26 mouse cellular contexts compared by ENCODE assay signal in genomic region chr6:77278794-77279193, GRCm38 (mm10). TPM values are rescaled to one million over a fixed set of nuclear protein-coding genes. Genes with fewer than 3 reads are reported as not detected.
DNase-seq lines count a peak whose midpoint lies in the region; ATAC-seq and TF ChIP-seq lines count a peak whose summit lies in the region.
"Had no signal": no experiment of that assay in that cellular context is flagged by ENCODE, and none has a peak within 500 bp of the region (broad histone marks: within the 10 kb centered on the region; RNA-seq: fewer than 3 reads in every experiment).

No protein-coding gene starts in this region.

- 73% methylated on average over 5 of the region's 5 CpGs for whole genome bisulfite sequencing in forebrain, embryonic 13.5 days
- 66% methylated on average over 5 of the region's 5 CpGs for WGBS in forebrain, postnatal 0 days
- 74% methylated on average over 5 of the region's 5 CpGs for WGBS in midbrain, postnatal 0 days
- WGBS in midbrain, embryonic 16.5 days = 72% methylated on average over 5 of the region's 5 CpGs

- H3K4me1 ChIP-seq in forebrain, embryonic 13.5 days = no peaks in the 10 kb centered on the region
- H3K4me1 ChIP-seq in forebrain, postnatal 0 days (ENCODE audit: insufficient read depth) = no peaks in the 10 kb centered on the region
- H3K4me1 ChIP-seq in midbrain, postnatal 0 days (ENCODE audit: insufficient read depth, low read length) = no peaks in the 10 kb centered on the region
- H3K4me1 ChIP-seq in midbrain, embryonic 16.5 days (ENCODE audit: control insufficient read depth, insufficient read depth, low read length) = no peaks in the 10 kb centered on the region
- H3K4me1 ChIP-seq: embryonic facial prominence, embryonic 15.5 days; heart, embryonic 10.5 days; limb, embryonic 13.5 days; liver, embryonic 12.5 days; midbrain, embryonic 10.5 days; neural tube, embryonic 15.5 days had no signal

- no peaks in the 10 kb centered on the region for H3K27me3 ChIP-seq in forebrain, embryonic 13.5 days
- no peaks in the 10 kb centered on the region for H3K27me3 ChIP-seq in forebrain, postnatal 0 days (ENCODE audit: insufficient read depth, low read length)
- H3K27me3 ChIP-seq in midbrain, postnatal 0 days (ENCODE audit: insufficient read depth, low read length) = no peaks in the 10 kb centered on the region
- no peaks in the 10 kb centered on the region for H3K27me3 ChIP-seq in midbrain, embryonic 16.5 days (ENCODE audit: control insufficient read depth, insufficient read depth, low read depth, low read length)
- H3K27me3 ChIP-seq: embryonic facial prominence, embryonic 15.5 days; limb, embryonic 13.5 days; liver, embryonic 12.5 days; neural tube, embryonic 15.5 days had no signal

- no peaks in the 10 kb centered on the region for H3K9me3 ChIP-seq in forebrain, embryonic 13.5 days (replicated peaks)
- H3K9me3 ChIP-seq in forebrain, postnatal 0 days (ENCODE audit: low read length) = no peaks in the 10 kb centered on the region
- no peaks in the 10 kb centered on the region for H3K9me3 ChIP-seq in midbrain, postnatal 0 days (ENCODE audit: low read length)
- H3K9me3 ChIP-seq in midbrain, embryonic 16.5 days (replicated peaks; ENCODE audit: control insufficient read depth, low read length, poor library complexity, severe bottlenecking) = no peaks in the 10 kb centered on the region
- H3K9me3 ChIP-seq: embryonic facial prominence, embryonic 15.5 days; heart, embryonic 10.5 days; limb, embryonic 13.5 days; liver, embryonic 12.5 days; midbrain, embryonic 10.5 days; neural tube, embryonic 15.5 days had no signal

- H3K4me3 ChIP-seq in forebrain, embryonic 13.5 days = no peak overlapping the region
- no peak overlapping the region for H3K4me3 ChIP-seq in forebrain, postnatal 0 days (ENCODE audit: low read depth, low read length)
- H3K4me3 ChIP-seq in midbrain, postnatal 0 days (ENCODE audit: low read depth, low read length) = no peak overlapping the region
- no peak overlapping the region for H3K4me3 ChIP-seq in midbrain, embryonic 16.5 days (ENCODE audit: low read depth, low read length)
- H3K4me3 ChIP-seq: embryonic facial prominence, embryonic 15.5 days; heart, embryonic 10.5 days; limb, embryonic 13.5 days; liver, embryonic 12.5 days; midbrain, embryonic 10.5 days; neural tube, embryonic 15.5 days had no signal

- no peak overlapping the region for H3K4me2 ChIP-seq in forebrain, embryonic 13.5 days
- no peak overlapping the region for H3K4me2 ChIP-seq in forebrain, postnatal 0 days (ENCODE audit: low read depth)
- H3K4me2 ChIP-seq in midbrain, postnatal 0 days (ENCODE audit: low read depth, low read length, poor library complexity, severe bottlenecking) = no peak overlapping the region
- no peak overlapping the region for H3K4me2 ChIP-seq in midbrain, embryonic 16.5 days (ENCODE audit: low read length)
- H3K4me2 ChIP-seq: embryonic facial prominence, embryonic 15.5 days; limb, embryonic 13.5 days; liver, embryonic 12.5 days; neural tube, embryonic 15.5 days had no signal

- H3K9ac ChIP-seq in forebrain, embryonic 13.5 days = no peak overlapping the region
- H3K9ac ChIP-seq in forebrain, postnatal 0 days = no peak overlapping the region
- H3K9ac ChIP-seq in midbrain, postnatal 0 days (replicated peaks; ENCODE audit: low read length, poor library complexity, severe bottlenecking) = no peak overlapping the region
- H3K9ac ChIP-seq in midbrain, embryonic 16.5 days (ENCODE audit: low read depth, low read length) = no peak overlapping the region
- H3K9ac ChIP-seq: embryonic facial prominence, embryonic 15.5 days; limb, embryonic 13.5 days; liver, embryonic 12.5 days; neural tube, embryonic 15.5 days had no signal

- TF ChIP-seq CTCF in forebrain, postnatal 0 days (IDR thresholded peaks at IDR 0.05; ENCODE audit: low read depth) = no peak
- no peak for TF ChIP-seq CTCF in midbrain, postnatal 0 days (IDR thresholded peaks at IDR 0.05)

- no peak for DNase-seq in forebrain, postnatal 0 days
- DNase-seq in layer of hippocampus, adult 18-20 months (ENCODE audit: low spot score in 2 of 2) = peak; percentile 26 to 56
- no peak for DNase-seq in layer of hippocampus, postnatal 10 days (ENCODE audit: low spot score in 2 of 2)
- DNase-seq in midbrain, postnatal 0 days (ENCODE audit: low spot score) = peak; percentile 15
- DNase-seq in layer of hippocampus, adult 9-11 months = peak; percentile 53
- DNase-seq: adrenal gland, postnatal 25 days; cerebellum, adult 11-12 months; embryo, embryonic 11 days; heart, postnatal 4 days; kidney, postnatal 25 days; lung, adult 18-20 months; lung, postnatal 10 days; thymus, adult 2 months had no signal

- no peak overlapping the region for H3K27ac ChIP-seq in forebrain, embryonic 13.5 days
- H3K27ac ChIP-seq in forebrain, postnatal 0 days (ENCODE audit: low read depth, low read length) = no peak overlapping the region
- no peak overlapping the region for H3K27ac ChIP-seq in midbrain, postnatal 0 days (ENCODE audit: low read depth, low read length)
- no peak overlapping the region for H3K27ac ChIP-seq in midbrain, embryonic 16.5 days (ENCODE audit: low read length)
- H3K27ac ChIP-seq: embryonic facial prominence, embryonic 15.5 days; heart, embryonic 10.5 days; limb, embryonic 13.5 days; liver, embryonic 12.5 days; midbrain, embryonic 10.5 days; neural tube, embryonic 15.5 days had no signal

- H3K36me3 ChIP-seq in forebrain, embryonic 13.5 days (ENCODE audit: poor library complexity, severe bottlenecking) = no peaks in the 10 kb centered on the region
- H3K36me3 ChIP-seq in forebrain, postnatal 0 days (ENCODE audit: insufficient read depth) = no peaks in the 10 kb centered on the region
- no peaks in the 10 kb centered on the region for H3K36me3 ChIP-seq in midbrain, postnatal 0 days (ENCODE audit: insufficient read depth, low read length)
- H3K36me3 ChIP-seq in midbrain, embryonic 16.5 days (ENCODE audit: control insufficient read depth, insufficient read depth, low read length) = no peaks in the 10 kb centered on the region
- H3K36me3 ChIP-seq: embryonic facial prominence, embryonic 15.5 days; heart, embryonic 10.5 days; limb, embryonic 13.5 days; liver, embryonic 12.5 days; midbrain, embryonic 10.5 days; neural tube, embryonic 15.5 days had no signal

- ATAC-seq in forebrain, embryonic 13.5 days = peak; percentile 51; the same call in 1 of the 2 replicates
- ATAC-seq in forebrain, postnatal 0 days = no peak
- ATAC-seq in midbrain, postnatal 0 days (ENCODE audit: low FRiP score) = no peak
- ATAC-seq in midbrain, embryonic 16.5 days = no peak
- no peak for ATAC-seq in erythroblast, adult 5-6 weeks (replicated peaks; ENCODE audit: low FRiP score, poor library complexity, severe bottlenecking)
- ATAC-seq: intestine, postnatal 0 days; liver, embryonic 12.5 days had no signal

RNA-seq across cellular contexts. Expression of gene Lrrtm1, which starts 36.3 kb away (rescaled TPM):
- 23.9 and 25.2 TPM in 2 replicates for polyA plus RNA-seq in forebrain, embryonic 13.5 days (2015; fragmentation: Nextera tagmentation; extraction: Ambion mirVana)
- total RNA-seq in forebrain, postnatal 0 days (2014; rRNA removed) = 52.2 and 55.3 TPM in 2 replicates
- 74.1 and 74.7 TPM in 2 replicates for polyA plus RNA-seq in forebrain, postnatal 0 days (2015; fragmentation: Nextera tagmentation; extraction: Ambion mirVana)
- total RNA-seq in layer of hippocampus, adult 18-20 months (2021) = 100 to 1,000 TPM; 114 to 117 TPM
- 100 to 1,000 TPM in 1 of 2 experiments, 10 to 100 TPM in 1; 99.3 to 111 TPM for total RNA-seq in layer of hippocampus, postnatal 10 days (2021)
- 64.7 and 72.8 TPM in 2 replicates for total RNA-seq in midbrain, postnatal 0 days (2014; rRNA removed)
- 61.5 and 63.3 TPM in 2 replicates for polyA plus RNA-seq in midbrain, postnatal 0 days (2015; fragmentation: Nextera tagmentation; extraction: Ambion mirVana)
- polyA plus RNA-seq in midbrain, embryonic 16.5 days (2015; fragmentation: Nextera tagmentation; extraction: Ambion mirVana) = 53.1 and 60.7 TPM in 2 replicates
- not detected in 2 replicates for total RNA-seq in erythroblast, adult 5-6 weeks (2015; ENCODE audit: low replicate concordance)
- not detected in 2 replicates for total RNA-seq in erythroblast, adult 5-6 weeks (2017; ENCODE audit: low replicate concordance)
- total RNA-seq: ES-E14; gastrocnemius, adult 8-10 months; granulocyte monocyte progenitor cell, adult 5-6 weeks had no signal

Comparison
In these comparisons a context has a peak if more than half of its experiments do, and no peak if none do; other contexts are left out.
1. DNase-seq: peak in layer of hippocampus, adult 18-20 months (2 of 2), midbrain, postnatal 0 days (single experiment) and layer of hippocampus, adult 9-11 months (single experiment); none in forebrain, postnatal 0 days (single experiment) and layer of hippocampus, postnatal 10 days (0 of 2).
2. RNA of gene Lrrtm1, which starts 36.3 kb away (total RNA-seq): 114 to 117 TPM in layer of hippocampus, adult 18-20 months, 99.3 to 111 TPM in layer of hippocampus, postnatal 10 days, 64.7 to 72.8 TPM in midbrain, postnatal 0 days and 52.2 to 55.3 TPM in forebrain, postnatal 0 days; not detected in erythroblast, adult 5-6 weeks; every median in the first group is over 10 times any median in the second.